Mouse (Mus musculus) urinary bladder, adult 2 months (tissue): Measurements from ENCODE around the gene Cldn14. TPM values are rescaled to one million over a fixed set of nuclear protein-coding genes. Genes with fewer than 3 reads are reported as not detected.

Source experiments
- DNase-seq: peaks from one replicate; pipeline ENCODE4 v3.0.0; 2022; ENCODE audit warnings: low spot score
- polyA plus RNA-seq: library from polyadenylated mRNA; depleted of rRNA; stranded (reverse); fragments of >200 nt; gene quantifications from 2 replicates; pipeline ENCODE4 v1.2.3, GENCODE M21; 2012

The Cldn14 gene
- polyA plus RNA-seq, 1 experiment, result not detected

GRCm38 (mm10) chr16:93912808-93913207, 95.8 kb downstream of the Cldn14 start:
- no peak for DNase-seq

- no peak for DNase-seq
Measured at GRCm38 (mm10) chr16:93912158-93912557, 96.5 kb downstream of the Cldn14 start.

DNA sequence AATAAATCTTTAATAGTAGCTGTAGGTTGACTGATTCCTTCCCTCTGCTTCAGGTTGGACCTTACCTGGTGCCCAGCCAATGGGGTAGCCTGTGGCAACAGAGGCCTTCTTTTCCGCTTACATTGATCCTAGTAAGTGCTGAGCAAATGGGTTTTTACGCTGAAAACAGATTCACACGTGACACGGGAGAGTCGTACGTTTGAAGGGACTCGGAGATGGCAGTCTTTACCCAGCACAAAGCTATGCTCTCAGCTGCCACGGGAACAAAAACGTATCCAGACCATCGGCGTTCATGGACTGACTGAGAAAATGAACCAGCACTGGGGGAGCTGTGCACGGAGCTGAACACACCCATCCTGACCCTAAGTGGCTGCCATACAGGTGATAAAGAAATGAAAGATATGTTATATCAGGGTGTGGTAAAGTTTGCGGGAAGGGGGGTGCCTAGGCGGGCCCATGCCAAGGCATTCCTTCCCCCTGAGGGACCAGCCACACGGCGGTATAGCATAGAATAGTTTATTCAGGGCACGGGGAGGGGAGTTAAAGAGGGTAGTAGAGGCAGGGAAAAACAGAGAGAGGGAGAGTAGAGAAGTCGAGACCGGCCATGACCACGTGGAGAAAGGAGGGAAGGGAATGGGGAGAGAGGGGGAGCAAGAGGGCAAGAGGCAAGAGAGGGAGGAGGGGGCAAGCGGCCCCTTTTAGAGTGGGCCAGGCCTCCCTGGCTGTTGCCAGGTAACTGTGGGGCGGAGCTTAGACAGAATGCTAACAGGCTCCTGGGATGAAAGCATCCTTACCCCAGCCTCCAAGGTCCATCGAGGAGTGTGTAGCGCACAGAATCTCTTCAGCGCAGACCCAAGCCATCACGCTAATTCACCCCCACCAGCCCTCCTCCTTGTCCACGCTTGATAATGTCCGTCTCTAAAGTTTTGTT, 97.6 kb downstream of the Cldn14 start:
- DNase-seq, result no peak

- DNase-seq, result no peak
Measured at GRCm38 (mm10) chr16:93909936-93910335, 98.7 kb downstream of the Cldn14 start.

DNA sequence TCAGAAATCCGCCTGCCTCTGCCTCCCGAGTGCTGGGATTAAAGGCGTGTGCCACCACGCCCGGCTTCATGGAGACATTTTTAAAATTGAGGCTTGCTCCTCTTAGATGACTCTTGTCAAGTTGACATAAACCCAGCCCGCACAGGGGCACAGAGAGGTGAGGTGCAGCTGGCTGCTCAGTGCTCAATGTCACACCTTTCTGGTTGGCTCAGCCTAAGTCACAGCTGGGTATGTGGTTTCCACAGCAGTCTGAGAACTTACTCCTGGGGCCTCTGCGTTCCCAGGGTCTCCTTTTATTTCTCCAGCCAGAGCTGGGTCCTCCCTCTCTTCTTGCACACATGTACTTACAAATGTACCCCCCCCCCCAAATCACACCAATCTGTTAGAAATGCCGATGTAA, 100.4 kb downstream of the Cldn14 start:
- DNase-seq, result no peak

DNA sequence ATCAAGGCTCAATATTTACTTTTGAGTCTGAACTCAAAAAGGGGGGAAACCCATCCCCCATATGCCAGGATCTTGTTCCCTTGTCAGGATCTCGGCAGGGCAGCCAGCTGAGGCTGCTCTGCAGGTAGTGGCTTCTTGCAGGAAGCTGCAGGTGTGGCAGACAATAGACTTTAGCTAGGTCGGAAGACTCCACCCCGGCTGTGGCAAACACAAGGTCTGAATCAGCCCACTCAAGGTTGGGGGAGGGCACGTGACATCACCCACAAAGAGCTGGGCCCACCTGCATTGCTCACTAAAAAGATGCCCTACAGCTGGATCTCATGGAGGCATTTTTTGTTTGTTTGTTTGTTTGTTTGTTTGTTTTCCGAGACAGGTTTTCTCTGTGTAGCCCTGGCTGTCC, 100.9 kb downstream of the Cldn14 start:
- DNase-seq, result no peak

DNA sequence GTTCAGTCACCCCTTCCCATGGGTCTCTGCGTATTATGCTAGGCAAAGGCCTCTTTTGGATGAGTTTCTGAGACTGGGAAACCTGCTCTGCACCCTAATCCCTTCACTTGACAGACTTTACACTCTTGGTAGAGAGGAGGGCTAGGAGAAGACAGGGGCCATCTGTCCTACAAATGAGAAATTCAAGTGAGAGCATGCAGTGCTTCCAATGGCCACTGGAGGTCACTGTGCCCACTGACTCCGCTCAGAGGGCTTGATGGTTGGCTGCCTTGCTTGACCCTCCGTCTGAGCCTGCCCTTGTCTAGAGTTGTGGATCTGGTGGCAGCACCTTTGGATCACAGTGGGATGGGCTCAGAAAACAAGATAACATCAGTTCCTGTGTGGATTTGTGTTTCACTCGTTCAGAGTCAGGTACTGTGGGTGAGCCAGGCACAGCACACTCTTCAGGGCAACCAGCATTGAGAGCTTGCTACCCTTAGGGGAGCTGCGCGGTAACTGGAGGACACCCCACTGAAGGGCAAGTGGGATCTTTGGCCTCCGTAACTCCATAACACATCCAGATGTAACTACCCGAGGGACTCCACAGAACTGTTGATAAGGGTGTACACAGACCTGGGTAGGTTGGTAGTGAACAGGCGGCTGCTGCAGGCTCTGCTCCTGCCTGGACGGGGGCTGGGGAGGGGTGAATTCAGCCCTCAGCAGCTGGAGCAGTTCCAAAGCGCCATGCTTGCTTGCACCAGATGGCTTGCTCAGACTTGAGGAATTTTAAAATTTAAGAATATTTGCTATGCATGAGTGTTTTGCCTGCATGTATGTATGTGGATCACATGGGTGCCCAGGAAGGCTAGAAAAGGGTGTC, 102.3 kb downstream of the Cldn14 start:
- no peak for DNase-seq

- no peak for DNase-seq
Measured at GRCm38 (mm10) chr16:93903027-93903426, 105.6 kb downstream of the Cldn14 start.

DNA sequence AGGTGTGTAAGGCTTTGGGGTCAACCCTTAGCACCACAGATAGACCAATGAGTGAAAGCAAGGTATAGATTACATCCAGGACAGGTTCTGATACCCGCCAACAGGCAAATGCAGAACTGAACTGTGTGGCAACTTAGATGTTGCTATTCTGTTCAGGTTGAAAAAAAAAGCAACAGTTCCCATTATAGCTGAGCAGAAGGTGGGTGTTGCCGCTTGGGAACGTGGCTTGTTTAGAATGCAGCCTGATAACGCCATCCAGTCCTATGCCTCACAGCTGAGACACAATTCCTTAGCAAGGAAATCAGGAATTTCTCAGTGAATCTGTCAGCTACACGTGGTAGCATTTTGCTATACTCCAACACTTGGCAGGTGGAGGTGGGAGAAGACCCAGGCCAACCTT, 115.4 kb downstream of the Cldn14 start:
- no peak for DNase-seq

- no peak for DNase-seq
Measured at GRCm38 (mm10) chr16:93890948-93891604, 117.6 kb downstream of the Cldn14 start.

DNA sequence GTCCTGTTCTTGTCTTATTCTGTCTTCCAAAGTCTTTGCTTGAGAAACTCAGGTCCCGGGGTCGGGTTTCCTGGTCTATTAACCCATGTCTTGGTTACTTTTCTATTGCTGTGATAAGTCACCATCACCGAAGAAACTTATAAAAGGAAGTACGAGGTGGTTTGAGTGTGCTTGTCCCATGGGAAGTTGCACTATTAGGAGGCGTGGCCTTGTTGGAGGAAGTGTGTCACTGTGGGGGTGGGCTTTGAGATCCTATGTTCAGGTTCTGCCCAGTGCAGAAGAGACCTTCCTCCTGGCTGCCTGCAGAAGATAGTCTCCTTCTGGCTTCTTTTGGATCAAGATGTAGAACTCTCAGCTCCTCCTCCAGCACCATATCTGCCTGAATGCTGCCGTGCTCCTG, 120.2 kb downstream of the Cldn14 start:
- no peak for DNase-seq

DNA sequence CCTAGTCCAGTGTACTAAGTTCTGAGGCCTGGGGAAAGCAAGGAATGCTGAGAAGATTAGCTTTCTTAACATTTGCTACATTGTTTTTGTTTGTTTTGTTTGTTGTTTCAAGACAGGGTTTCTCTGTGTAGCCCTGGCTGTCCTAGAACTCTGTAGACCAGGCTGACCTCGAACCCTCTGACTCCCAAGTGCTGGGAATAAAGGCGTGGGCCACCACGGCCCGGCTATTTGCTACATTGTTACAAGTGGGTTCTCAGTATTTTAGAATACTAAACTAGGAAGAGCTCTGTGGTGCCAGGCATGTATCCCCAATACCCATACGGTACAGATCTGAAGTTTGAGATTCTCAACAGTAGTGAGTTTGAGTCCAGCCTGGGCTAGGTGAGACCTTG, 123.9 kb downstream of the Cldn14 start:
- DNase-seq, result no peak

DNA sequence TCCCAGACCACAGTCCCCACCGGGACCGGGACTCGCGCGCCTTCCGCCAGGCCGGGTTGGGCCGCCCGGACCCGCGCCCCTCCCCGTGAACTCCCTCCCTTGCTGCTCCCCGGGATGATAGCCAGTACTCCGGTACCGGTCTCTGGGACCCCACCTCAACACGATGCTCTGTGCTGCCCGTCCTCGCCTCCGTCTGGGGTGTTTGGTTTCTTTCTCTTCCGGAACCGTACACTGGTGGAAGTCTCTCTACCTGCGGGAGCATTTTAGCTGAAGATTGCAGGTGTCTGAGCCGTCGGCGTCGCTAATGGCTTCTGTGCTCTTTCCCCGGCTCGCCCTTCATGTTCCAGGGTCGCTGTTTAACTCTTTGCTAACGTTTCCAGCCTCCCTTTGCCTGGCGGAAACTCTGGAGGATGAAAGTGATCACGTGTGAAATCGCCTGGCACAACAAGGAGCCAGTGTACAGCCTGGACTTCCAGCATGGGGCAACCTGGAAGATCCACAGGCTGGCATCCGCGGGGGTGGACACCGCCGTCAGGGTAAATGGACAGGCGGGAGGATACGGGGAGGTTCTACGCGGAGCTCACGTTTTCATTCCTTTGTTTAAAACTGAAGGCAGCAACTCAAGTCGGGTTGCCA, 124.4 kb downstream of the Cldn14 start:
- DNase-seq, result no peak

GRCm38 (mm10) chr16:93883423-93884085, 125.1 kb downstream of the Cldn14 start, which contains the start of gene Chaf1b:
Gene Chaf1b, plus strand, starts transcription at chr16:93883901.
- peak; percentile 95 for DNase-seq

DNA sequence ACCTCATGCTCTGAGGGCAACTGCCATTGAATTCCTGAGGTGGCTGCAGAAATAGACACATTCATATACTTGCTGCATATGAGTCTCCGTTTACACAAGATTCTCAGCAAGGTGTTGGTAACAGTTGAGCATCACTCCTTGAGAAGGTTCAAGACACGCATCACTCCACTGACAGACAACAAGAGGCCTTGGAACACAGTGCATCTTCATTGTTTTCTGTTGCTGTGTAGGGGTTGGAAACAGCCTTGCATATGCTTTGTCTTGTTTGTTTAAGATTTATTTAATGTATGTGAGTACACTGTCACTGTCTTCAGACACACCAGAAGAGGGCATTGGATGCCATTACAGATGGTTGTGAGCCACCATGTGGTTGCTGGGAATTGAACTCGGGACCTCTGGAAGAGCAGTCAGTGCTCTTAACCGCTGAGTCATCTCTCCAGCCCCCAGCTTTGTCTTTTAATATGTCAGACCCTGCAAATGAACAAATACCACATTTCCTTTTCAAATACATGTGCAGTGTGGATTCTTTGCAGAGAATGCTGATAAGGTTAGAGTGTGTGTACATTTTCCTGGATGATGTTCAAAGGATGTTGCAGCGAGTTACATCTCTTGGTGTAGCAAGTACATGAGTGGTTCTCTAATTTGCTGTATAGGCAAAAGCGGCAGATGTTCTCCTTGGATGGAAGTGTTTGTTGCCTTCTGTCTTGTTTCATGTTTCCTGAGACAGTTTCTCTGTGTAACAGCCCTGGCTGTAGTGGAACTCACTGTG, 130.8 kb downstream of the Cldn14 start:
- DNase-seq, result no peak

- no peak for DNase-seq
Measured at GRCm38 (mm10) chr16:93874841-93875240, 133.8 kb downstream of the Cldn14 start.
